Mouse (Mus musculus) layer of hippocampus, adult 8-10 months (tissue): ENCODE measurements at regions not wholly inside any gene's neighbourhood (a gene's known extent, or its start where the extent isn't known, plus 50 kb on each side); places are given as distances from the start of the nearest gene placed in this dataset.

Source experiments
- DNase-seq, 2 experiments: peaks; one replicate each; pipeline ENCODE4 v3.0.0; 2022; ENCODE audit warnings: low spot score in 2 of 2

GRCm38 (mm10) chr9:26247669-26248068 is 485.9 kb upstream of the B3gat1 start:
- DNase-seq, result no peak

GRCm38 (mm10) chr9:26264867-26265725 is 468.4 kb upstream of the B3gat1 start:
- DNase-seq, result peak; percentile 74 to 79
